Mouse (Mus musculus) cerebellum, adult 2 months (tissue): Measurements from ENCODE around the gene Fgfr2. TPM values are rescaled to one million over a fixed set of nuclear protein-coding genes. Genes with fewer than 3 reads are reported as not detected.

ENCODE experiments used
- DNase-seq, 2 experiments: peaks; one replicate each; pipeline ENCODE4 v3.0.0; 2021
- H3K27ac ChIP-seq: fragments of 200-500 bp; 2 replicates; pipeline ENCODE4 v1.5.1; 2012; ENCODE audit warnings: low read length, control low read depth, inconsistent platforms; ENCODE audit not compliant: insufficient read depth
- H3K27me3 ChIP-seq: fragments of 200-500 bp; 2 replicates; pipeline ENCODE4 v1.6.1; 2012; ENCODE audit warnings: inconsistent platforms, mild to moderate bottlenecking, low read length, moderate library complexity; ENCODE audit not compliant: control insufficient read depth, insufficient read depth
- H3K4me1 ChIP-seq: fragments of 200-500 bp; 2 replicates; pipeline ENCODE4 v1.6.1; 2011; ENCODE audit warnings: low read length; ENCODE audit not compliant: control insufficient read depth, insufficient read depth
- H3K4me3 ChIP-seq: fragments of 200-500 bp; replicated peaks from 2 replicates; pipeline ENCODE3; 2011; ENCODE audit warnings: mild to moderate bottlenecking, low read depth, low read length, control low read depth; ENCODE audit not compliant: insufficient read depth
- CTCF ChIP-seq: fragments of 200-500 bp; IDR thresholded peaks from 2 replicates; pipeline ENCODE4 v1.5.1; 2011; ENCODE audit warnings: low read depth, mild to moderate bottlenecking, control low read depth, low read length, moderate library complexity, borderline replicate concordance; ENCODE audit not compliant: insufficient read depth
- POLR2A ChIP-seq: fragments of 200-500 bp; IDR thresholded peaks from 2 replicates; pipeline ENCODE4 v1.6.1; 2011; ENCODE audit warnings: low read length, control low read depth, borderline replicate concordance; ENCODE audit not compliant: insufficient read depth
- WGBS: fragments of 180-500 bp; shearing (Covaris S2); methylation state at CpG from one replicate; pipeline ENCODE4 v1.1.7; 2018; 5-methylcytosine and 5-hydroxymethylcytosine counted together
- polyA plus RNA-seq: library from polyadenylated mRNA; depleted of rRNA; stranded (reverse); fragments of >200 nt; gene quantifications from 2 replicates; pipeline ENCODE4 v1.2.3, GENCODE M21; 2012

Fgfr2 gene
- polyA plus RNA-seq, 1 experiment = 95.3 TPM

DNA sequence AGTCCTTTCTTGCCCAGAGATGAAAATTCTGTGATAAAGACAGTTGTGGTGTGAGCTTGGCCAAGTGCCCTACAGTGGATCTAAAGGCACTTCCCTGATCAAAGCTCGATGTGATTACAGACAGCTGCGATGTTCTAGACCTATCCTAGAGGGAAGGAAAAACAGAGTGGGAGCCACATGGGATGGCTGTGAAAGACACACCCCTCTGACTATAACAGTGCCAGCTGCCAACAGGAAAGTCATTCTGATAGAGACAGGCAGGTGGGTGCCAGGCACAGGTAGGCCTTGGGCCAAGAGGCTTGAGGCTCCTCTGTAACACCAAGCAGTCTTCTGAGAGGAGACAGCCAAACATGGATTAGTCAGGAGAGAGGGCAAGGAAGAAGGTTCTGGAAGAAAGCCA is 2104.0 kb downstream of the Fgfr2 start:
- 72% methylated on average over 2 of the region's 2 CpGs for WGBS
- Histone ChIP-seq H3K4me3 (no peak overlapping the region), H3K27ac (no peak overlapping the region), H3K27me3 (no peaks in the 10 kb centered on the region), H3K4me1 (no peaks in the 10 kb centered on the region)
- TF ChIP-seq POLR2A (no peak), CTCF (no peak)
- DNase-seq = no peak

DNA sequence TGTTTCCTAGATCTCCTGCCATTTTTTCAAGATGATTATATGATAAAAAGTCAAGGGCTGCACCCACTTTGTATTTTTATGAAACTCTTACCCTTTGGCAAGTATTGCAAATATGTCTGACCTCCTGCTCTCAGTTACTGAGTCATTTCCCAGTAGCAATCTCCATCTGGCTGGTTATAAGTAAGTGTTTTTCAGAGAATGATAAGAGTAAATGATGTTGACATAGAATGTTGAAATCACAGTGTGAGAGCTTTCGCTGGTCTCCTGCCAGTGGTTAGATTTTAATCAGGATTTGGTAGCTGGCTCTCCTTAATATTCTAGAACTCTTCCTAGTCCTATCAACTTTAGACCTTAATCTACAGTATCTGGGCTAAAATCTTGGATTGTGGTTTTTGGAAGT is 2111.2 kb downstream of the Fgfr2 start:
- WGBS = 82% methylated on average over 1 of the region's 1 CpGs
- Histone ChIP-seq H3K27ac (no peak overlapping the region), H3K27me3 (no peaks in the 10 kb centered on the region), H3K4me1 (no peaks in the 10 kb centered on the region), H3K4me3 (no peak overlapping the region)
- DNase-seq = no peak
- TF ChIP-seq CTCF (no peak), POLR2A (no peak)

DNA sequence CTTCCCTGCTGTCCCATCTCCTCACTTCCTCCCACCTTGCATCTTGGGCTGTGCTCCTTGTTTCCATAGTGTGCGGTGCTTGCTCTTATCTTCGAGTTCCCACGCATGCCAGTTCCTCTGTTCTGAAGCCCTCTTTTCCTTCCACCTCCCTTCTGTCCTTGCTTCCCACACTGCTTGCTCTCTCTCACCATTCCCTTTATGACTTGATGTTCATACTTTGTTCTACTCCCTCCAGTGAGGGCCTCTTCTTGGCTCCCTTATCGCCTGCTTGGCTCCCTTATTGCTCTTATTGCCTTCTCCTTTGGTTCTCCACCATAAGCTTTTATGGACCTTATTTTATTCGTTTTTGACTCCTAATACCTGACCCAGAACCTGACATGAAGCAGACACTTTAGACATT is 2114.0 kb downstream of the Fgfr2 start:
- no peaks in the 10 kb centered on the region for H3K27me3 ChIP-seq
- WGBS = 83% methylated on average over 5 of the region's 5 CpGs
- no peak overlapping the region for H3K27ac ChIP-seq
- H3K4me1 ChIP-seq = no peaks in the 10 kb centered on the region
- TF ChIP-seq POLR2A (no peak), CTCF (no peak)
- no peak for DNase-seq
- H3K4me3 ChIP-seq = no peak overlapping the region

DNA sequence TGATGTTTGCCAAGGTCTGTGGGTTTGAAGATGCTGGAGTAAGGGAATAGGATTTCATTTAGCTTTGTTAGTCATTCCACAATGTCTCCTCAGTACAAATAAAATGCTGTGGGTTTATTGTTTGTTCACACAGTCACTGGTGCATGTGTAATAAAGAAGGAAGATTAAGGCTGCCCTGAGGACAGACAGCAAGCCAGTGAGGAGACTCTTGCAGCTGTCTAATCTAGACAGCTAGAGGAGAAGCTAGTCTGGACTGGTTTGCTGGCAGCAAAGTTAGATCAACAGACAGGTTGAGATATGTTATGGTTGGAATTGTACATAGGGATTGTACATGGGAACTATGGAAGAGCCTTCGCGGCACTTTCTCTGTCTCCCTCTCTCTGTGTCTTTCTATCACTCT is 2115.9 kb downstream of the Fgfr2 start:
- H3K27ac ChIP-seq = no peak overlapping the region
- TF ChIP-seq CTCF (no peak), POLR2A (no peak)
- H3K4me1 ChIP-seq = no peaks in the 10 kb centered on the region
- no peak for DNase-seq
- 100% methylated on average over 2 of the region's 2 CpGs for WGBS
- no peak overlapping the region for H3K4me3 ChIP-seq
- H3K27me3 ChIP-seq = no peaks in the 10 kb centered on the region

DNA sequence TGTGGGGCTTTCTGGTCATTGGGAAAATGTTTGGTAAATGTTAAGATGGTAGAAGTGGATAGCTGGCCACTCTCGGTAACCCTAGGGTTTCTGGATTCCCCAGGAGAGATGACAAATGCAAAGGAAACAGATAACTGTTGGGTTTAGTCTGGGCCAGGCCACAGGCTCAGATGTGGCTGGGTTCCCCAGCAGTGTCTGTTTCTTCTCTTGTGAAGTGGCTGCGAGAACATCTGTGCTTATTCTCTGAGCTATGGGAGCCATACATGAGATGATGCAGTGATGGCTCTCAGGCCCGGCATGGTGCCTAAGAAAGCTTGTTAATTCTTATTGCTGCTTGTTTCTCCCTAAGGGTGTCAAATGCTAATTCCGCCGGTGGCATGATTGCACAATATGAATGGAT is 2119.1 kb downstream of the Fgfr2 start:
- Histone ChIP-seq H3K4me1 (no peaks in the 10 kb centered on the region), H3K27ac (no peak overlapping the region), H3K4me3 (no peak overlapping the region), H3K27me3 (no peaks in the 10 kb centered on the region)
- 94% methylated on average over 5 of the region's 5 CpGs for WGBS
- no peak for DNase-seq
- no peak for TF ChIP-seq CTCF
- no peak for TF ChIP-seq POLR2A

DNA sequence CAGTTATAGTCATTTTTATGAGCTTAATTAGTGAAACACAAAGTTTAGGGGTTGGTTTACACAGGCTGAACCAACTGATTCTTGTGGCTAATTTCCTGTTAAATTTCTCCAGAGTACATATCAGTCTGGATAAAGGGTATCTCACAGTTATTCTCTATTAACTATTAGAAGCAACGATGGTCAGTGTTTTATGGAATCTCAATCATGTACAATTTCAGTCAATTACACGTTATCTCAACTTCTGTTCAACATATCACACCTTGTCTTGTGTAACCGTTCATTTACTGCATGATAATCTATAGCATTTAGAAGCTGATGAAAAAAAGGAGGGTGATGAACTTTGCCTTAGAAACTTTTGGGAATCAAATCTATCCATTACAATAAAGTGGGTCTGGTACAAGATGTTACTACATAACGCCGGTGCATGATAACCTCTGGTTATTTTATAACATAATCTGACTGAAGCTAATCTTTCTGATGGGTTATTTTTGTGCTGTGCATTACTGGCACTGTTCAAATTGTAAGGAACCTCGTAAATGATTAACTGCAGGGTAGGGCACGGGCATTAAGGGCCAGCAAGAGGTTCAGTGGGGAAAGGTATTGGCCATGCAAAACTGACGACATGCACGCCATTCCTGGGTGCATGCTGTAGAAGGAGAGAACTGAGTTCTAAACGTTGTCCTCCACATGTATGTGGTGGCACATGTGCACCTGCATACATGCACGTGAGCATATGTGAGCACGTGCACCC is 2121.0 kb downstream of the Fgfr2 start:
- Histone ChIP-seq H3K4me3 (no peak overlapping the region), H3K4me1 (no peaks in the 10 kb centered on the region), H3K27me3 (no peaks in the 10 kb centered on the region), H3K27ac (no peak overlapping the region)
- WGBS = 91% methylated on average over 12 of the region's 12 CpGs
- TF ChIP-seq POLR2A = no peak
- TF ChIP-seq CTCF = no peak
- no peak for DNase-seq

DNA sequence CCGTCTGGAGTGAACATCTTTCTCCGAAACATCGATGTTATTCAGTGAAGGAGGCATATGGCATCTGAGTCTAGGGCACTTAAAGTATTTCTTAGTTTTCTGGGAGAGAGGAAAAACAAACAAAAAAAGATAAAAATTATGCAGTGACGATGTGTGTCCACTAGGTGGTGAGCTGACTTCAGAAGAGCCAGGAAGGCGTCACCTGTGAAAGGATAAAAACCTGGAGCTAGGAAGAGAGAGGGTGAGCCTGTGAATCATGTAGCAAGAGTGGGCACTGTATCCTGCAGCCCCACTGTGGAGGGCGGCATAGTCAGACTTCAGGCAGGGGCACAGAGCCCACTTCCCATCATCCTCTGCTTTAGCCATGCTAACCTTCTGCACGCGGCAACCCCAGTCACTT is 2129.2 kb downstream of the Fgfr2 start:
- no peaks in the 10 kb centered on the region for H3K4me1 ChIP-seq
- H3K4me3 ChIP-seq = no peak overlapping the region
- TF ChIP-seq CTCF (peak; percentile 65; the same call in 1 of the 2 replicates), POLR2A (no peak)
- no peak overlapping the region for H3K27ac ChIP-seq
- 47% methylated on average over 8 of the region's 8 CpGs for WGBS
- no peaks in the 10 kb centered on the region for H3K27me3 ChIP-seq
- no peak for DNase-seq

DNA sequence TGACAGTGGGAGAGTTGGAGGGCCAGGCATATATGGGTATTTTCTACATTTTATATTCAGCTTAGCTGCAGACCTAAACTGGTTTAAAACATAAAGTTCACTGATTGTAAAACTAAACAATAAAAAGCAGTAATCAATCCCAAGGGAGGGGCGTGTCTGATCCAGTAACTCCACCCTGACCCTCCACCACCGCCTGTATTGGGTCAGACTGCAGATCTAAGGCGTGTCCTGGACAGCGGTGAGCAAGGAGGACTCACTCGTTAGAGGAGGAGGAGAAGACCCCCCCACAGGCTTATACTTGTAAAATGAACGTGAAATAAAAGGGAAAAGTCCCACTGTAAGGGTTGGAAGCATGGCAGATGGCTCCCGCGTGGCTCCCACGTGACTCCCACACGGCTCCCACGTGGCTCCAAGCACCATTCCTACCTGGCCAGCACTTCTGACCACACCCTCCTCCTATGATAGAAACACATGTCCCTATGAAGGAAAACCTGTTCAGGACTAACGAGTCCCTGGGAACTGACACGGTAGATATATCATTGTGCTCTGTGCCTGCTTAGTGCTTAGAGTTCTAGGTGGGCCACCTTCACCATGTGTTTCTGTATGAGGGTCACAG is 2131.9 kb downstream of the Fgfr2 start:
- no peak for DNase-seq
- 82% methylated on average over 13 of the region's 13 CpGs for WGBS
- Histone ChIP-seq H3K4me1 (no peaks in the 10 kb centered on the region), H3K27ac (no peak overlapping the region), H3K27me3 (no peaks in the 10 kb centered on the region), H3K4me3 (no peak overlapping the region)
- TF ChIP-seq POLR2A = no peak
- no peak for TF ChIP-seq CTCF
